Mouse (Mus musculus) embryo, embryonic 10.5 days (tissue): ENCODE measurements around the gene Gm21983.

Experiments
- DNase-seq: peaks from one replicate; pipeline ENCODE4 v3.0.0-alpha.2; 2015; ENCODE audit warnings: low spot score

Gene Gm21983

GRCm38 (mm10) chr7:27160921-27161320, 20.0 kb downstream of the Gm21983 start:
- DNase-seq, result no peak

- peak; percentile 88 for DNase-seq
Measured at GRCm38 (mm10) chr7:27159882-27160281, 21.0 kb downstream of the Gm21983 start.

- no peak for DNase-seq
Measured at GRCm38 (mm10) chr7:27159256-27159655, 21.6 kb downstream of the Gm21983 start.

- no peak for DNase-seq
Measured at GRCm38 (mm10) chr7:27158171-27158570, 22.7 kb downstream of the Gm21983 start.

- no peak for DNase-seq
Measured at GRCm38 (mm10) chr7:27156005-27156404, 24.9 kb downstream of the Gm21983 start.

- no peak for DNase-seq
Measured at GRCm38 (mm10) chr7:27153205-27153764, 27.6 kb downstream of the Gm21983 start, which contains the start of gene Cyp2t4. Gene Cyp2t4, plus strand, starts transcription at chr7:27153714.

- DNase-seq, result no peak
Measured at GRCm38 (mm10) chr7:27136410-27136996, 44.4 kb downstream of the Gm21983 start.

GRCm38 (mm10) chr7:27133757-27134156, 47.1 kb downstream of the Gm21983 start:
- no peak for DNase-seq

- no peak for DNase-seq
Measured at GRCm38 (mm10) chr7:27133156-27133555, 47.7 kb downstream of the Gm21983 start.

GRCm38 (mm10) chr7:27132588-27132987, 48.3 kb downstream of the Gm21983 start:
- peak; percentile 79 for DNase-seq

GRCm38 (mm10) chr7:27131387-27131786, 49.5 kb downstream of the Gm21983 start:
- no peak for DNase-seq

GRCm38 (mm10) chr7:27130521-27131370, 50.1 kb downstream of the Gm21983 start:
- no peak for DNase-seq

GRCm38 (mm10) chr7:27129811-27130210, 51.1 kb downstream of the Gm21983 start:
- DNase-seq, result no peak

- no peak for DNase-seq
Measured at GRCm38 (mm10) chr7:27128946-27129345, 51.9 kb downstream of the Gm21983 start.

GRCm38 (mm10) chr7:27128162-27128561, 52.7 kb downstream of the Gm21983 start:
- peak; percentile 51 for DNase-seq

GRCm38 (mm10) chr7:27124969-27125368, 55.9 kb downstream of the Gm21983 start:
- no peak for DNase-seq

GRCm38 (mm10) chr7:27124305-27124832, 56.5 kb downstream of the Gm21983 start:
- DNase-seq, result no peak

- no peak for DNase-seq
Measured at GRCm38 (mm10) chr7:27119676-27120075, 61.2 kb downstream of the Gm21983 start, which contains the start of gene Cyp2f2. Gene Cyp2f2, plus strand, starts transcription at chr7:27119909.
